24 mouse cellular contexts compared by ENCODE assay signal in the genomic region with DNA sequence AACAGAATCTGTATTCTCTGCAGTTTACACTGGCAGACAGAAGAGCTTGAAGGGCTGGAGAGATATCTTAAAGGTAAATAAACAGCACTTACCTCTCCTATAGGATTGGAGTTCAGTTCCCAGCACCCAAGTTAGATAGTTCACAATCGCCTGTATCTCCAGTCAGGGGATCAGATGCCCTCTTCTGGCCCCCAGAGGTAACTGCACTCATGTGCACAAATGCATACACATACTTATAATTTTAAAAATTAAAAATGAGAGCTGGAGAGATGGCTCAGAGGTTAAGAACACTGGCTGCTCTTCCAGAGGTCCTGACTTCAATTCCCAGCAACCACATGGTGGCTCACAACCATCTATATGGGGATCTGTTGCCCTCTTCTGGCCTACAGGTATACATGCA. TPM values are rescaled to one million over a fixed set of nuclear protein-coding genes. Genes with fewer than 3 reads are reported as not detected.
DNase-seq lines count a peak whose midpoint lies in the region; ATAC-seq and TF ChIP-seq lines count a peak whose summit lies in the region.
"Had no signal": no experiment of that assay in that cellular context is flagged by ENCODE, and none has a peak within 500 bp of the region (broad histone marks: within the 10 kb centered on the region; RNA-seq: fewer than 3 reads in every experiment).

No protein-coding gene starts in this region.

- peaks cover 7% of the 10 kb centered on the region; the same call in 1 of the 2 replicates for H3K36me3 ChIP-seq in midbrain, postnatal 0 days (ENCODE audit: insufficient read depth, low read length)
- peaks cover 6% of the 10 kb centered on the region; the same call in 1 of the 2 replicates for H3K36me3 ChIP-seq in midbrain, embryonic 11.5 days (ENCODE audit: control insufficient read depth, insufficient read depth, low read length)

- no peak overlapping the region for H3K27ac ChIP-seq in gastrocnemius, adult 2 months
- no peak overlapping the region for H3K27ac ChIP-seq in layer of hippocampus, adult 2 months
- no peak overlapping the region for H3K27ac ChIP-seq in midbrain, postnatal 0 days (ENCODE audit: low read depth, low read length)
- H3K27ac ChIP-seq in midbrain, embryonic 11.5 days (ENCODE audit: low read depth, low read length) = no peak overlapping the region
- H3K27ac ChIP-seq: forebrain, embryonic 12.5 days; heart, embryonic 15.5 days; hindbrain, embryonic 10.5 days; limb, embryonic 15.5 days; neural tube, embryonic 15.5 days had no signal

- 100% methylated on average over 1 of the region's 1 CpGs for WGBS in midbrain, postnatal 0 days
- 94% methylated on average over 1 of the region's 1 CpGs for WGBS in midbrain, embryonic 11.5 days

- no peak overlapping the region for H3K4me3 ChIP-seq in gastrocnemius, adult 2 months
- no peak overlapping the region for H3K4me3 ChIP-seq in layer of hippocampus, adult 2 months
- H3K4me3 ChIP-seq in midbrain, postnatal 0 days (ENCODE audit: low read depth, low read length) = no peak overlapping the region
- H3K4me3 ChIP-seq in midbrain, embryonic 11.5 days (ENCODE audit: low read depth, low read length) = no peak overlapping the region
- H3K4me3 ChIP-seq: forebrain, embryonic 12.5 days; heart, embryonic 15.5 days; hindbrain, embryonic 10.5 days; limb, embryonic 15.5 days; neural tube, embryonic 15.5 days had no signal

- H3K9ac ChIP-seq in midbrain, postnatal 0 days (replicated peaks; ENCODE audit: low read length, poor library complexity, severe bottlenecking) = no peak overlapping the region
- H3K9ac ChIP-seq in midbrain, embryonic 11.5 days (ENCODE audit: low read length) = no peak overlapping the region
- H3K9ac ChIP-seq: forebrain, embryonic 12.5 days; heart, embryonic 15.5 days; limb, embryonic 15.5 days; neural tube, embryonic 15.5 days had no signal

- no peak for ATAC-seq in midbrain, postnatal 0 days (ENCODE audit: low FRiP score)
- ATAC-seq in midbrain, embryonic 11.5 days (ENCODE audit: low FRiP score) = no peak
- ATAC-seq: CD4-positive, CD25-positive, alpha-beta regulatory T cell, adult 4 months; inflammation-experienced regulatory T-cells, adult 6 months had no signal

- H3K4me1 ChIP-seq in midbrain, postnatal 0 days (ENCODE audit: insufficient read depth, low read length) = no peaks in the 10 kb centered on the region
- no peaks in the 10 kb centered on the region for H3K4me1 ChIP-seq in midbrain, embryonic 11.5 days (ENCODE audit: control insufficient read depth, insufficient read depth, low read length)
- H3K4me1 ChIP-seq: forebrain, embryonic 12.5 days; heart, embryonic 15.5 days; hindbrain, embryonic 10.5 days; limb, embryonic 15.5 days; neural tube, embryonic 15.5 days had no signal

- no peak overlapping the region for H3K4me2 ChIP-seq in midbrain, postnatal 0 days (ENCODE audit: low read depth, low read length, poor library complexity, severe bottlenecking)
- H3K4me2 ChIP-seq in midbrain, embryonic 11.5 days = no peak overlapping the region
- H3K4me2 ChIP-seq: forebrain, embryonic 12.5 days; heart, embryonic 15.5 days; limb, embryonic 15.5 days; neural tube, embryonic 15.5 days had no signal

- DNase-seq in gastrocnemius, adult 2 months = no peak
- DNase-seq in gastrocnemius, adult 18-20 months (ENCODE audit: low spot score) = no peak
- no peak for DNase-seq in layer of hippocampus, adult 2 months (ENCODE audit: low spot score in 2 of 2)
- no peak for DNase-seq in layer of hippocampus, postnatal 36 days
- no peak for DNase-seq in midbrain, postnatal 0 days (ENCODE audit: low spot score)
- no peak for DNase-seq in midbrain, embryonic 11.5 days (ENCODE audit: low spot score, missing footprints)
- no peak for DNase-seq in cerebellum, postnatal 4 days (ENCODE audit: low spot score in 2 of 2)
- no peak for DNase-seq in T-cell, adult 2 months (ENCODE audit: low spot score)
- DNase-seq: adrenal gland, postnatal 25 days; cerebellum, adult 11-12 months; gastrocnemius, postnatal 10 days; midbrain, embryonic 14.5 days; thymus, postnatal 4 days had no signal

- peak; percentile 32 for TF ChIP-seq CTCF in gastrocnemius, adult 2 months (IDR thresholded peaks at IDR 0.05)
- peak; percentile 57 for TF ChIP-seq CTCF in layer of hippocampus, adult 2 months (conservative IDR thresholded peaks at IDR 0.05)
- TF ChIP-seq CTCF in midbrain, postnatal 0 days (IDR thresholded peaks at IDR 0.05) = peak; percentile 15; the same call in 1 of the 2 replicates

- intact Hi-C loops in gastrocnemius, adult 2 months (cut with DNase I) = no loop called here

- no peaks in the 10 kb centered on the region for H3K27me3 ChIP-seq in midbrain, postnatal 0 days (ENCODE audit: insufficient read depth, low read length)
- H3K27me3 ChIP-seq in midbrain, embryonic 11.5 days (ENCODE audit: control insufficient read depth, insufficient read depth, low read length) = no peaks in the 10 kb centered on the region
- H3K27me3 ChIP-seq: forebrain, embryonic 12.5 days; heart, embryonic 15.5 days; limb, embryonic 15.5 days; neural tube, embryonic 15.5 days had no signal

- no peaks in the 10 kb centered on the region for H3K9me3 ChIP-seq in midbrain, postnatal 0 days (ENCODE audit: low read length)
- H3K9me3 ChIP-seq in midbrain, embryonic 11.5 days (ENCODE audit: control insufficient read depth, low read length) = no peaks in the 10 kb centered on the region
- H3K9me3 ChIP-seq: heart, embryonic 15.5 days; limb, embryonic 15.5 days; neural tube, embryonic 15.5 days had no signal

RNA-seq across cellular contexts. Expression of gene Aatf, which starts 9.0 kb away (rescaled TPM):
- 10 to 100 TPM; 13.1 to 13.2 TPM for total RNA-seq in gastrocnemius, adult 2 months (2021)
- 10 to 100 TPM; 12.1 to 13.4 TPM for total RNA-seq in gastrocnemius, adult 18-20 months (2021)
- total RNA-seq in layer of hippocampus, adult 2 months (2021) = 10 to 100 TPM; 20.8 to 21.3 TPM
- total RNA-seq in layer of hippocampus, postnatal 36 days (2021) = 10 to 100 TPM; 20.4 to 21.6 TPM
- total RNA-seq in midbrain, postnatal 0 days (2014; rRNA removed) = 24.8 and 27.3 TPM in 2 replicates
- polyA plus RNA-seq in midbrain, postnatal 0 days (2015; fragmentation: Nextera tagmentation; extraction: Ambion mirVana) = 34.9 and 39.2 TPM in 2 replicates
- 54.8 and 63.8 TPM in 2 replicates for polyA plus RNA-seq in midbrain, embryonic 11.5 days (2014; fragmentation: Nextera tagmentation; extraction: Ambion mirVana)

RNA-seq across cellular contexts. Expression of gene Lhx1, which starts 21.0 kb away (rescaled TPM):
- total RNA-seq in gastrocnemius, adult 2 months (2021) = not detected
- total RNA-seq in gastrocnemius, adult 18-20 months (2021) = not detected
- under 1 TPM; 0.20 to 0.33 TPM for total RNA-seq in layer of hippocampus, adult 2 months (2021)
- total RNA-seq in layer of hippocampus, postnatal 36 days (2021) = under 1 TPM; 0.20 to 0.65 TPM
- 34.2 and 44.9 TPM in 2 replicates for total RNA-seq in midbrain, postnatal 0 days (2014; rRNA removed)
- 21.3 and 22.5 TPM in 2 replicates for polyA plus RNA-seq in midbrain, postnatal 0 days (2015; fragmentation: Nextera tagmentation; extraction: Ambion mirVana)
- polyA plus RNA-seq in midbrain, embryonic 11.5 days (2014; fragmentation: Nextera tagmentation; extraction: Ambion mirVana) = 32.8 and 37.6 TPM in 2 replicates
- total RNA-seq: adrenal gland, postnatal 25 days; common myeloid progenitor, adult 5-6 weeks; gastrocnemius, postnatal 10 days; heart, adult 8-10 months; left cerebral cortex, postnatal 36 days had no signal
- polyA plus RNA-seq: CD4-positive, CD25-positive, alpha-beta regulatory T cell, adult 4 months; heart, embryonic 15.5 days; inflammation-experienced regulatory T-cells, adult 6 months; lung, embryonic 16.5 days had no signal

Comparison
In these comparisons a context has a peak if more than half of its experiments do, and no peak if none do; other contexts are left out.
1. RNA of gene Lhx1, which starts 21.0 kb away (total RNA-seq): 34.2 to 44.9 TPM in midbrain, postnatal 0 days; 0.20 to 0.65 TPM in layer of hippocampus, postnatal 36 days, 0.20 to 0.33 TPM in layer of hippocampus, adult 2 months, not detected in gastrocnemius, adult 2 months and not detected in gastrocnemius, adult 18-20 months; every median in the first group is over 10 times any median in the second.
2. Peak in every context shown above with its lines, with median percentiles within 50 percentile points of each other: CTCF ChIP-seq.